Mouse (Mus musculus) lung, embryonic 16.5 days (tissue): ENCODE data around the gene Ift22. TPM values are rescaled to one million over a fixed set of nuclear protein-coding genes. Genes with fewer than 3 reads are reported as not detected.

Experiments
- ATAC-seq: fragments of 200-750 bp; cut with Nextera tagmentation; 2 replicates; pipeline ENCODE4 v1.8.0; 2017; ENCODE audit warnings: low read depth, mild to moderate bottlenecking, moderate library complexity
- H3K27ac ChIP-seq: fragments of 300-500 bp; sonication (generic); 2 replicates; pipeline ENCODE4 v1.5.1; 2014; ENCODE audit warnings: mild to moderate bottlenecking, control low read depth, low read length
- H3K27me3 ChIP-seq: fragments of 300-500 bp; sonication (generic); 2 replicates; pipeline ENCODE4 v1.6.1; 2014; ENCODE audit warnings: low read depth, low read length, mixed read lengths; ENCODE audit not compliant: control insufficient read depth, insufficient read depth
- H3K36me3 ChIP-seq: fragments of 300-500 bp; sonication (generic); 2 replicates; pipeline ENCODE4 v1.6.1; 2014; ENCODE audit warnings: low read length; ENCODE audit not compliant: control insufficient read depth, insufficient read depth
- H3K4me1 ChIP-seq: fragments of 300-500 bp; sonication (generic); replicated peaks from 2 replicates; pipeline ENCODE4 v1.6.1; 2014; ENCODE audit warnings: low read length, mixed read lengths; ENCODE audit not compliant: control insufficient read depth, insufficient read depth
- H3K4me2 ChIP-seq: fragments of 300-500 bp; sonication (generic); 2 replicates; pipeline ENCODE4 v1.6.1; 2014; ENCODE audit warnings: low read depth, low read length, control low read depth
- H3K4me3 ChIP-seq: fragments of 300-500 bp; sonication (generic); 2 replicates; pipeline ENCODE4 v1.5.1; 2014; ENCODE audit warnings: mild to moderate bottlenecking, low read length, control low read depth
- H3K9ac ChIP-seq: fragments of 300-500 bp; sonication (generic); 2 replicates; pipeline ENCODE4 v1.6.1; 2014; ENCODE audit warnings: low read length, control low read depth
- H3K9me3 ChIP-seq: fragments of 300-500 bp; sonication (generic); 2 replicates; pipeline ENCODE4 v1.6.1; 2016; ENCODE audit warnings: low read length; ENCODE audit not compliant: control insufficient read depth
- WGBS: fragments of 180-500 bp; shearing (Covaris S2); extraction: QIAGEN DNeasy Blood & Tissue Kit; methylation state at CpG from one replicate; pipeline ENCODE4 v1.1.7; 2014; 5-methylcytosine and 5-hydroxymethylcytosine counted together
- polyA plus RNA-seq: library from polyadenylated mRNA; unstranded; fragments of >200 nt; fragmentation: Nextera tagmentation; extraction: Ambion mirVana; gene quantifications from 2 replicates; pipeline ENCODE4 v1.2.1, GENCODE M21; 2015

The Ift22 gene
- polyA plus RNA-seq, 1 experiment from 2014 or later = 92.8 TPM

GRCm38 (mm10) chr5:136874271-136874670 is 33.7 kb upstream of the Ift22 start:
- ATAC-seq = no peak
- H3K4me1 ChIP-seq = no peaks in the 10 kb centered on the region; the same call in 1 of the 2 replicates
- H3K27ac ChIP-seq = no peak overlapping the region
- WGBS = 43% methylated on average over 10 of the region's 10 CpGs
- no peak overlapping the region for H3K4me2 ChIP-seq
- no peaks in the 10 kb centered on the region for H3K27me3 ChIP-seq
- H3K9me3 ChIP-seq = no peaks in the 10 kb centered on the region
- H3K4me3 ChIP-seq = no peak overlapping the region
- H3K9ac ChIP-seq = no peak overlapping the region
- H3K36me3 ChIP-seq = no peaks in the 10 kb centered on the region

- no peak for ATAC-seq
- Histone ChIP-seq H3K9ac (no peak overlapping the region), H3K27me3 (peaks cover 27% of the 10 kb centered on the region), H3K4me3 (no peak overlapping the region), H3K4me2 (no peak overlapping the region), H3K27ac (no peak overlapping the region), H3K9me3 (no peaks in the 10 kb centered on the region), H3K36me3 (no peaks in the 10 kb centered on the region), H3K4me1 (peaks cover 12% of the 10 kb centered on the region)
- WGBS = 73% methylated on average over 8 of the region's 8 CpGs
Observed at GRCm38 (mm10) chr5:136880101-136880500, 27.8 kb upstream of the Ift22 start.

GRCm38 (mm10) chr5:136881380-136882009 is 26.5 kb upstream of the Ift22 start:
- H3K4me3 ChIP-seq = peak overlapping the region; percentile 50
- peak; percentile 80 for ATAC-seq
- WGBS = 5% methylated on average over 39 of the region's 39 CpGs
- no peaks in the 10 kb centered on the region for H3K9me3 ChIP-seq
- peaks cover 12% of the 10 kb centered on the region for H3K4me1 ChIP-seq
- H3K9ac ChIP-seq = peak overlapping the region; percentile 63
- H3K27ac ChIP-seq = no peak overlapping the region
- peak overlapping the region; percentile 77 for H3K4me2 ChIP-seq
- no peaks in the 10 kb centered on the region for H3K36me3 ChIP-seq
- H3K27me3 ChIP-seq = peaks cover 27% of the 10 kb centered on the region

- no peak overlapping the region for H3K27ac ChIP-seq
- no peaks in the 10 kb centered on the region for H3K36me3 ChIP-seq
- ATAC-seq = 0 out of 2 replicates have a peak, but pooled peaks have one; percentile 34
- peak overlapping the region; percentile 77 for H3K4me2 ChIP-seq
- peak overlapping the region; percentile 50 for H3K4me3 ChIP-seq
- peaks cover 12% of the 10 kb centered on the region for H3K4me1 ChIP-seq
- peaks cover 27% of the 10 kb centered on the region for H3K27me3 ChIP-seq
- no peaks in the 10 kb centered on the region for H3K9me3 ChIP-seq
- WGBS = 2% methylated on average over 47 of the region's 47 CpGs
- peak overlapping the region; percentile 63 for H3K9ac ChIP-seq
Observed at GRCm38 (mm10) chr5:136882055-136882787, 25.7 kb upstream of the Ift22 start.

GRCm38 (mm10) chr5:136882788-136883439 is 25.0 kb upstream of the Ift22 start, which contains the start of gene Col26a1:
Gene Col26a1 (minus strand): TSS chr5:136883209.
- H3K9ac ChIP-seq = peak within 1 kb of the TSS; percentile 63
- peaks cover 27% of the 10 kb centered on the region for H3K27me3 ChIP-seq
- H3K36me3 ChIP-seq = no peaks in the 10 kb centered on the region
- peaks cover 12% of the 10 kb centered on the region for H3K4me1 ChIP-seq
- no peak within 1 kb of the TSS for H3K27ac ChIP-seq
- H3K9me3 ChIP-seq = no peaks in the 10 kb centered on the region
- peak within 1 kb of the TSS; percentile 77 for H3K4me2 ChIP-seq
- ATAC-seq = peak; percentile 31; the same call in 1 of the 2 replicates
- 1% methylated on average over 42 of the region's 44 CpGs for WGBS
- H3K4me3 ChIP-seq = peak within 1 kb of the TSS; percentile 50

GRCm38 (mm10) chr5:136886957-136887356 is 21.0 kb upstream of the Ift22 start:
- Histone ChIP-seq H3K27ac (no peak overlapping the region), H3K36me3 (no peaks in the 10 kb centered on the region), H3K9ac (no peak overlapping the region), H3K4me3 (no peak overlapping the region), H3K4me2 (no peak overlapping the region), H3K27me3 (peaks cover 22% of the 10 kb centered on the region), H3K9me3 (no peaks in the 10 kb centered on the region), H3K4me1 (peaks cover 7% of the 10 kb centered on the region)
- 34% methylated on average over 7 of the region's 7 CpGs for WGBS
- no peak for ATAC-seq

GRCm38 (mm10) chr5:136888539-136889355 is 19.2 kb upstream of the Ift22 start:
- Histone ChIP-seq H3K27ac (no peak overlapping the region), H3K4me1 (no peaks in the 10 kb centered on the region), H3K27me3 (peaks cover 4% of the 10 kb centered on the region), H3K9ac (no peak overlapping the region), H3K9me3 (no peaks in the 10 kb centered on the region), H3K4me3 (no peak overlapping the region), H3K36me3 (no peaks in the 10 kb centered on the region), H3K4me2 (no peak overlapping the region)
- no peak for ATAC-seq
- WGBS = 46% methylated on average over 19 of the region's 19 CpGs

GRCm38 (mm10) chr5:136894840-136895528 is 13.0 kb upstream of the Ift22 start:
- Histone ChIP-seq H3K9ac (no peak overlapping the region), H3K27ac (no peak overlapping the region), H3K27me3 (no peaks in the 10 kb centered on the region), H3K4me3 (no peak overlapping the region), H3K36me3 (no peaks in the 10 kb centered on the region), H3K4me2 (peak overlapping the region; percentile 32), H3K4me1 (no peaks in the 10 kb centered on the region; the same call in 1 of the 2 replicates), H3K9me3 (no peaks in the 10 kb centered on the region)
- no peak for ATAC-seq
- 49% methylated on average over 25 of the region's 25 CpGs for WGBS
